Mouse (Mus musculus): ENCODE measurements around the gene Rad21l.

Gene Rad21l

DNA sequence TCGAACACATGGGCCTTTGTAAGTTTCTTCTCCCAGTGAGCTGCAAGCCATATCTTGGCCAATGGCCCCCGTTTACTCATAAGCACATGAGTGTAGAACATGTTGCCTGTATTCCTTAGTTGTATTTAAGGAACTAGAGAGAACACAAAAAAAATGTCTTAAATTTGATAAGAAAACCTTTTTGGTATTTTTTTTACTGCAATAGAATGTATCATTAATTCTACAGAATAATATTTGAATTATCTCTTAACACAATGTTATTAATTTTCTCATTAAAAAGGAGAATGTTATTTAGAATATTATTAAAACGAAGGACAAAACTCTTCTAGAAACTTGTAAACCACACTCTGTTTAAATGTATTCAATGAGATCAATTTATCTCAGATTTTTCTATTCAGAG, at the start of gene Rad21l:
Rad21l (minus strand) TSS at position 101 of the 400 bp plus-strand sequence.
- DNase-seq (ENCODE audit: low read depth, low spot score): no peak

DNA sequence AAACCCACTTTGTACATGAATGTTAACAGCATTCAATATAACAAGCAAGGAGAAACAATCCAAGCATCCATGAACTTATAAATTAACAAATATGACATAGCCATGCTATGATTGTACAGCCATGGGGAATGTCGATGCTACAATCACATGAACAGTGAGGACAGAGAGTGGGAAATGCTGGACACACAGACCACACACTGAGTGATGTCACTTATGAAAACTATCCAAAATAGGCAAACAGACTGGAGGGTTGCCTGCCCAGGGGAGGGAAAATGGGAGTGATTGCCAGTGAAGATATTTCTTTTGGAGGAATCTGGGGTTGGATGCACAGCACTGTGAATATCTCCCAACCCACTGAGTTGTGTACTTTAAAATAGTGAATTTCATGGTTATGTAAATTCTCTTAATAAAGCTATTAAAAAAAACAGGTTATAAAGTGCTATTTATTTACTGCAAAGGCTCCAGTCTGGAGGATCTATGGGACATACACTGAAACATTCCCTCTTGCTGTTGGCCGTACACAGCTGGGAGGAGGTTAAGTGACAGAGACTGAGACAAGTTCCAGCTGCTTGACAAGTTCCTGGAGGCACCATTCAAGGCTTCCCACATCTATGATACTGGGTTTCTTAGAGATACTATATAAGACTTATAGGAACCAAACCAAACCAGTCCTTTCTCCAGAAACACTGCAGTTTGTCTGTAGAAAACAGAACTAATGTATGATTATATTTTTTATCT, 48.2 kb upstream of the Rad21l start:
- no peak for DNase-seq (ENCODE audit: low read depth, low spot score)

- DNase-seq (ENCODE audit: low read depth, low spot score): no peak
Observed at GRCm38 (mm10) chr2:151715526-151715925, 47.2 kb upstream of the Rad21l start.

- DNase-seq (ENCODE audit: low read depth, low spot score): peak; percentile 63
Observed at GRCm38 (mm10) chr2:151712647-151713046, 44.3 kb upstream of the Rad21l start.

GRCm38 (mm10) chr2:151702851-151703190, 34.5 kb upstream of the Rad21l start:
- DNase-seq (ENCODE audit: low read depth, low spot score): no peak

DNA sequence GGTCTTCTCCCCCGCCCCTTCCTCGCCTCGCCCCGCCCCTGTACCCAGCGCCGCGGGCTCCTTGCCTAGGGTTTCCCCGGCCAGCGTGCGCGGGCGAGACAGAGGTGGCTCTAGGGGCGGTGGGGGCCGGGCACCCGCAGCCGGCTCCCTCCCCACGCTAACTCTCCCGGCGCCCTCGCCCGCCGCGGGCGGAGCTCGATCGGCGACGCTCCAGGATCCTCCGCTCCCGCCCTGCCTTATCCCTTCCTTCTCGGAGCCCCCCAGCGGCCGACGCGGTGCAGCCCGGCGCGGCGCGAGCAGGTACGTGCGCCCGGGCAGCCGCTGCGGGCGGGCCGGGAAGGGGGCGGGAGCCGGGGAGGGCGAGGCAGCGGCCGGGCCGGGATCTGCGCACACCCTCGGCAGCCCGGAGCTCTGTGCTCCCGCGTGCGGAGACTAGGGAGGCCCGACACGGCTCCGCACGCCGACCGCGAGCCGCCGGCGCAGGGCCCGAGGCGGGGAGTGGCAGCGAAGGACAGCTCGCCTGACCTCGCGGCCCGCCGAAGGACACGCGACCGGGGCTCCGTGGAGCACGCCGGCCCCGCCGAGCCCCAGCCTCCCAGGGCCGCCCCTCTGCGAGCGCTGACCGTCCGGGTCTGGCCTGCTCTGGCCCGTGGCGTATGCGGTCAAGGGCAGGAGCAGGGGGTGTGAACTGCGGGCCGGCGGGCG, 34.0 kb upstream of the Rad21l start:
- DNase-seq (ENCODE audit: low read depth, low spot score): peak; percentile 16

- DNase-seq (ENCODE audit: low read depth, low spot score): no peak
Observed at GRCm38 (mm10) chr2:151701231-151702145, 33.2 kb upstream of the Rad21l start, which contains the start of gene Tmem74b. Gene Tmem74b, plus strand, starts transcription at chr2:151702008.

DNA sequence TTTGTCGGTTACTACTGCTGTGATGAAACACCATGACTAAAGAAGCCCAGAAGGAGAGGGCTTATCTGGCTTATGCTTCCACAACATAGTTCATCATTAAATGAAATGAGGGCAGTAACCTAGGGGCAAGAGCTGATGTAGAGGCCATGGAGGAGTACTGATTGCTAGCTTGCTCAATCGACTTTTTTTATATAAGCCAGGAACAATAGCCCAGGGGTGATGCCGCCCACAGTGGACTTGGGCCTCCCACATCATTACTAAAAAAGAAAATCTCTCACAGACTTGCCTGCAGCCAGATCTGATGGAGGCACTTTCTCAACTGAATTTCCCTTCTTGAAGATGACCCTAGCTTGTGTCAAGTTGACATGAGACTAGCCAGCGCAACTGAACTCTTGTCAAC, 14.6 kb upstream of the Rad21l start:
- DNase-seq (ENCODE audit: low read depth, low spot score): no peak

DNA sequence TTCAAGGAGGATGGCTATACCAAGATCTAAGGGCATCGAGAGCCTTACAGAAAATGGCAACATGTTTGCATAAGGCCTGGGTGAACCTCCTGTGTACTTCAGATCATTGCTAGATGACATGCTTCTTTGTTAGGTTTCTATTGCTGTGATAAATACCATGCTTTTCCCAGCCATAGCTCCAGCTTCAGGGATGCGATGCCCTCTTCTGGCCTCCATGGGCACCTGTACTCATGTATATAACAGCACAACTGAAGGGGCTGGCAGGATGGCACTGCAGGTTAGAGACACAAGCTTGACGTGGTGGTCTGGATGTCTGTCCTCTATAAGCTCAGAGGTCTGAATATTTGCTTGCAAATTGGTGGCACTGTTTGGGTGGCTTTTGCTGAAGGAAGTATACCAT, 14.0 kb upstream of the Rad21l start:
- DNase-seq (ENCODE audit: low read depth, low spot score): peak; percentile 23

DNA sequence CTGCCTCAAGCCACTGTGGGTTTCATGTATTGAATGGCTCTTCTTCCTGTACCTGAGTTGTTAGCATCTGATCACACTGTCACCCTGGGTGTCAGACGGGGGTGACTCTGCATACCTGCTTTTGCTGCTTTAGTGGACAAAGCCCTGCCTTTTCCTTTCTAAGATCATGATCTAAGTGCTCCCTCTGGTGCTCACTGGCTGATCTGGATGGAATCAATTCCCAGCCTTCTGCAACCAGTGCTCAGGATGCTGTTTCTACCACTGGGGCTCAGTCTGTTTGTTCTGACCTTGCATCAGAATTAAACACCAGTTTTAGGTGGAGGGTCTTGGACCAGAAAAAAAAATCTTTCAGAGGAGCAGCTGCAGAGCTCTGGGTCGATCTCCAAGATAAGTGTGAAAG, 7.9 kb upstream of the Rad21l start:
- no peak for DNase-seq (ENCODE audit: low read depth, low spot score)

- no peak for DNase-seq (ENCODE audit: low read depth, low spot score)
Observed at GRCm38 (mm10) chr2:151670968-151671329, 2.6 kb upstream of the Rad21l start.

DNA sequence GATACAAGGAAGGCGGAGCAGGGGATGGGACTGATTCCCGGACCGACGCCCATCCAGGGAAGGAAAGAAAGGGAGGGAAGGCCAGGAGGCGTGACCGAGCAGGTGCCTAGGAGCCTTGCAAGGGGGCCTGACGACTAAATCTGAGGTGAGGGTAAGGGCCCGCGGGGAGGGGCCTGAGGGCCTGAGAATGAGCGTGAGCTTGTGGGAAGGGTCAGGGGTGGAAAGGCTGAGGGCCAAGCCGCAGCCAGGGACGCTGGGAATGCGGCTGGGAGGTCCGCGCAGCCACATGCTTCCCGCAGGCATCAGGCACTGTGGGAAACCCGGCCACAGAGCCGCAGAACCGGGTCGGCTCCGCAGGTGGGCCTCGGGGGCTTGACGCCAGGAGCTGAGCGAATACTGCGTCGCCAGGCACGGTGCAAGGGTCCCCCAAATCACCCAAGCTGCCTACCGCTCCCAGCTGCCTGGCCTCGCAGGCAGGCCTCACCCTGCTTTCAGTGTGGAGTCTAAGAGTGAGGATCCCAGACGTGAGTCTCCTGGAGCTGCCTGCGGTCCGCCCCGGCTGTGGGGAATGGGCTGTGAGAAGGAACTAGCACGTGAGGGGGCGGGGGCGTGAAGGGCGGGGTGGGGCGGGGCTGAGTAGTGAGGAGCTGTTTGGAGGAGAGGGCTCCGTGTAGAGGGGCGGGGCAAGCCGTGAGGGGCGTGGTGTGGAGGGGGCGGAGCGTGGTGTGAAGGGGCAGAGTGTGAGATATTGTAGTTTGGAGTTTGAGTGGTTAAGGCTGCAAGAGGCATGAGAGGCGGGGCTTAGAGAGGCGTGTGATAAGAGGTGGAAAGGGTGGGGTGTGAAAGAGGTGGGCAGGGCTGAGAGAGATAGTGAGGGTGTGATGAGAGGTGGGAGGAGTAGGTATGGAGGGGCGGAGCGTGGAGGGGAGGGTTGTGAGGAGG, 2.0 kb upstream of the Rad21l start:
- DNase-seq (ENCODE audit: low read depth, low spot score): no peak

- DNase-seq (ENCODE audit: low read depth, low spot score): no peak
Observed at GRCm38 (mm10) chr2:151652053-151652452, 16.3 kb downstream of the Rad21l start.

- no peak for DNase-seq (ENCODE audit: low read depth, low spot score)
Observed at GRCm38 (mm10) chr2:151636015-151636402, 32.3 kb downstream of the Rad21l start.

DNA sequence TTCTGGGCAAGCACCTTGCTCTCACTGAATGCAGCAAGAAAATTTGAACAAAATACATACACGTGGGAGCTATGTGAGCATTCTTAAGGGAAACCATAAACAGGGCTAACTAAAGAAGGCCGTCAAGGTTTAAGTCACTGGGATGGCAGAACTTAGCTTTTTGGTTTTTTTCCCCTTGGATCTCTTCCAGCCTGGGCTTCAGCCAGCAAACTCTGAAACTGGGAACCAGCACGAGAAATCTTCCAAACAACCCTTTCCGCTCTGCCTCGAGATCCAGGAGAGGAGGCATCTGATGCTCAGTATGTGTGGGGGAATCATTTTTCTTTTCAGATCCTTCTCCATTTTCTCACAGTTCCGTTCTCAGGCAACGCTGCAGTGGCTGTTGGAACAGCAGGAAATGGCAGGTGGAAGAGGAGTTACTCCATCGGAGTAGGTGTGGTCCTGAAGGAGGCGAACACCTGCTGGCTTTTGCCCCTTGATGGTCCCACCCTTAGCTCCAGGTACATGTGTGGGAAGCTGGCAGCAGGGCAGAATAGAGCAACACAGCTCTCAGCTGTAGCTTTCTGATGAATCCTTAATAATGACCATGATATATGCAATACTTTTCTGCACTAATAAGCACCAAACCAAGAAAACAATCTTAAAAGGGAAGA, 32.8 kb downstream of the Rad21l start:
- no peak for DNase-seq (ENCODE audit: low read depth, low spot score)

GRCm38 (mm10) chr2:151634903-151635302, 33.4 kb downstream of the Rad21l start:
- DNase-seq (ENCODE audit: low read depth, low spot score): no peak

DNA sequence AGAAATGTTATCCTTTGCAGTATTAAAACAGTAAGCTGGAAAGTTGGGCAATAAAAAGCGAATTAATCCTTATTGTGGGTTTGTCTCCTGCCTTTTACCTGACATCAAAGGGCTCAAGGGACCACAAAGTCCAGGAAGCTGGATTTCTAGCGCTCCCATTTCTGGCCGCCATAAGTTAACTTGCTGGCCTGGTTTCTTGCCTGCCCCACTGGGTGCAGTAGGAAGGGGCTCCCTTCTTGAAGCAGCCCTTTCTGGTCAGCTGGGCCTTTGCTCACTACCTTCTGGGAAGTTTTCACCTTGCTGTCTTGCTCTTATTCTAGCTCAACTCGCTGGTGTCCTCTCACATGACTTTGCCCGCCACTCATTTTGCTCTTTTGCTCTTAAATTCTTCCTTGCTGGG, 35.4 kb downstream of the Rad21l start:
- DNase-seq (ENCODE audit: low read depth, low spot score): no peak

DNA sequence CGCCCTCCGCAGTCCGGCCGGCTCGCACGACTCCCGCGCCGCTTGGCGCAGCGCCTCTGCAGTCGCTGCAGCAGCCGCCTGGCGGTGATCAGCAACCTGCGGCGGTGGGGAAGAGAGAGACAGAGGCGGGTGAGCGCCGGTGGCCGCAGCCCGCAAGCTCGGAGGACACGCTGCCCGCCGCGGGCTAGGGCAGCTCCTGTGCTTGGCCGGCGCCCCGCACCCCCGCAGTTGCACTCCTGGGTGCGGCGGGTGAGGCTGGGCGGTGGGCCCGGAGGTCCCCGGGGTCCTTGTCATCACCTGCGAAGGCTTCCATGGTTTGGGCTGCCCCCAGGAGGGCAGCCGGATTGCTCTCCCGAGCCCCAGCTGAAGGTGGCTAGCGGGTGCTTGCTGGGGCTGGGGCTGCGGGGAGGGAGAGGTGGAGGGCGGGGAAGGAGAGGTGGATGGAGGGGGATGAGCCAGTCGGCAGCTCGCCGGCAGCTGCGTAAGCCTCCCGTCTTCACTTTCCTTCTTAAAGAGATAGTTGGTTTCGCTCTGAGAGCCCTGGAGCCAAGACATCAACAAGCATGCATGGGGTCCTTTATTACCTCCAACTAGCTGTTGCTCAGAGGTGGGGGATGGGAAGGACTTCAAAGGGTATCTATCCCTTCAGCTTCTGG, 36.0 kb downstream of the Rad21l start, which contains the start of gene Snph:
Snph (minus strand) TSS at position 435 of the 656 bp plus-strand sequence.
- peak; percentile 37 for DNase-seq (ENCODE audit: low read depth, low spot score)

DNA sequence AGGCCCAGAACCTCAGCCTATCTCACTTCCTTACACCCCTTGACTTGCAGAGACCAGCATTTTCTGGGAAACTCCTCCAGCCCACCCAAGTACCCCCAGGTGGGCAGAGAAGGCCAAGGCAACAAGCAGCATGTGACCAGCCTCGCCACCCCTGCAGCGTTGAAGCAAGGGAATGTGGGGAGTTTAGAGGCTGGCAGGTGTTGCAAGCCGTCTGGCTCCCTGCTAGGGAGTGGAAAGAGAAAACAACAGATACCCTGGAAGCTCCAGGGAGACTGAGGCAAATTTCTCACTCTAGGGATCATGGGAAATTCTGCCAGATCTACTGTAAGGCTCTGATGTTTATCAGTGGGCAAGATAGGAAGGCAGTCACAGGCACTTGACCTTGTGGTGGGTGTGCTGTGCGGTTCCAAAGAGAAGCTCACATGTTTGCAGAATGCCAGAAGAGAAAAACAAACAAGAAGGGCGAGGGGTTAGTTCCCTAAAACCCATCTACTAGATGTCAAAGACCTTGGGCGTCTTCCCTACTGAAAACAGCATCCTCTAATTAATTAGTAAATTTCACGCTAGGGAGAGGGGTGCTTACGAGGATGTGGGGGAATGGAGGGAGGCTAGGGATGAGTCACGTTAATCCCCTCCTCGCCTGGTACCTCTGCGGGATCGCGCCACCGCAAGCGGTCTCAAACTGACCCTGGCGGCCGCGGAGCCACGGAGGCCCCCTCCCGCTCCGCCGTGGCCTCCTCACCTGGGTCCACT, 36.8 kb downstream of the Rad21l start:
- DNase-seq (ENCODE audit: low read depth, low spot score): no peak

Measured in forelimb bud, embryonic 11.5 days (tissue).